Mouse (Mus musculus): ENCODE results near the gene Arhgap15.

Gene Arhgap15

GRCm38 (mm10) chr2:44304971-44305808 is 556.6 kb downstream of the Arhgap15 start:
- no peak for DNase-seq (ENCODE audit: low read depth, low spot score)

GRCm38 (mm10) chr2:44306137-44306536 is 557.5 kb downstream of the Arhgap15 start:
- DNase-seq (ENCODE audit: low read depth, low spot score) = peak; percentile 27

- no peak for DNase-seq (ENCODE audit: low read depth, low spot score)
Measured at GRCm38 (mm10) chr2:44309124-44309523, 560.5 kb downstream of the Arhgap15 start.

GRCm38 (mm10) chr2:44309556-44309955 is 560.9 kb downstream of the Arhgap15 start:
- no peak for DNase-seq (ENCODE audit: low read depth, low spot score)

- no peak for DNase-seq (ENCODE audit: low read depth, low spot score)
Measured at GRCm38 (mm10) chr2:44310095-44310748, 561.6 kb downstream of the Arhgap15 start.

- no peak for DNase-seq (ENCODE audit: low read depth, low spot score)
Measured at GRCm38 (mm10) chr2:44311216-44311615, 562.6 kb downstream of the Arhgap15 start.

- DNase-seq (ENCODE audit: low read depth, low spot score) = no peak
Measured at GRCm38 (mm10) chr2:44313573-44313972, 564.9 kb downstream of the Arhgap15 start.

- DNase-seq (ENCODE audit: low read depth, low spot score) = no peak
Measured at GRCm38 (mm10) chr2:44318436-44318835, 569.8 kb downstream of the Arhgap15 start.

GRCm38 (mm10) chr2:44319479-44319878 is 570.9 kb downstream of the Arhgap15 start:
- no peak for DNase-seq (ENCODE audit: low read depth, low spot score)

GRCm38 (mm10) chr2:44323813-44324212 is 575.2 kb downstream of the Arhgap15 start:
- DNase-seq (ENCODE audit: low read depth, low spot score) = no peak

GRCm38 (mm10) chr2:44333295-44333694 is 584.7 kb downstream of the Arhgap15 start:
- DNase-seq (ENCODE audit: low read depth, low spot score) = no peak

- DNase-seq (ENCODE audit: low read depth, low spot score) = no peak
Measured at GRCm38 (mm10) chr2:44334006-44334405, 585.4 kb downstream of the Arhgap15 start.

GRCm38 (mm10) chr2:44334517-44334916 is 585.9 kb downstream of the Arhgap15 start:
- DNase-seq (ENCODE audit: low read depth, low spot score) = no peak

GRCm38 (mm10) chr2:44336720-44337354 is 588.2 kb downstream of the Arhgap15 start:
- DNase-seq (ENCODE audit: low read depth, low spot score) = peak; percentile 43

- no peak for DNase-seq (ENCODE audit: low read depth, low spot score)
Measured at GRCm38 (mm10) chr2:44338467-44338866, 589.8 kb downstream of the Arhgap15 start.

- DNase-seq (ENCODE audit: low read depth, low spot score) = no peak
Measured at GRCm38 (mm10) chr2:44341091-44341571, 592.5 kb downstream of the Arhgap15 start.

- peak; percentile 63 for DNase-seq (ENCODE audit: low read depth, low spot score)
Measured at GRCm38 (mm10) chr2:44344861-44345260, 596.2 kb downstream of the Arhgap15 start.

GRCm38 (mm10) chr2:44345325-44345945 is 596.8 kb downstream of the Arhgap15 start:
- DNase-seq (ENCODE audit: low read depth, low spot score) = peak; percentile 55

GRCm38 (mm10) chr2:44346184-44346583 is 597.6 kb downstream of the Arhgap15 start:
- DNase-seq (ENCODE audit: low read depth, low spot score) = no peak

- no peak for DNase-seq (ENCODE audit: low read depth, low spot score)
Measured at GRCm38 (mm10) chr2:44347781-44348180, 599.2 kb downstream of the Arhgap15 start.

GRCm38 (mm10) chr2:44349101-44349500 is 600.5 kb downstream of the Arhgap15 start:
- DNase-seq (ENCODE audit: low read depth, low spot score) = no peak

GRCm38 (mm10) chr2:44352885-44353284 is 604.3 kb downstream of the Arhgap15 start:
- no peak for DNase-seq (ENCODE audit: low read depth, low spot score)
